Mouse (Mus musculus) midbrain, embryonic 11.5 days (tissue): ENCODE data around the gene Scgb2b12. TPM values are rescaled to one million over a fixed set of nuclear protein-coding genes. Genes with fewer than 3 reads are reported as not detected.
"Not testable (repeated sequence)": the region's sequence is repeated elsewhere in the genome, so short reads cannot be mapped to it uniquely, and the experiment has no call there.

Experiments
- ATAC-seq: fragments of 200-750 bp; cut with Nextera tagmentation; 2 replicates; pipeline ENCODE4 v1.8.0; 2017; ENCODE audit warnings: moderate TSS enrichment, moderate library complexity; ENCODE audit not compliant: low FRiP score
- DNase-seq: peaks from one replicate; pipeline ENCODE4 v3.0.0; 2015; ENCODE audit warnings: low spot score; ENCODE audit errors: missing footprints
- H3K27ac ChIP-seq: fragments of 300-500 bp; sonication (generic); 2 replicates; pipeline ENCODE4 v1.5.1; 2014; ENCODE audit warnings: low read depth, low read length
- H3K27me3 ChIP-seq: fragments of 300-500 bp; sonication (generic); 2 replicates; pipeline ENCODE4 v1.6.1; 2014; ENCODE audit warnings: mild to moderate bottlenecking, low read length, moderate library complexity, mixed read lengths; ENCODE audit not compliant: control insufficient read depth, insufficient read depth
- H3K36me3 ChIP-seq: fragments of 300-500 bp; sonication (generic); 2 replicates; pipeline ENCODE4 v1.6.1; 2014; ENCODE audit warnings: mild to moderate bottlenecking, low read length, moderate library complexity, mixed read lengths; ENCODE audit not compliant: control insufficient read depth, insufficient read depth
- H3K4me1 ChIP-seq: fragments of 300-500 bp; sonication (generic); 2 replicates; pipeline ENCODE4 v1.6.1; 2014; ENCODE audit warnings: low read length; ENCODE audit not compliant: control insufficient read depth, insufficient read depth
- H3K4me2 ChIP-seq: fragments of 300-500 bp; sonication (generic); 2 replicates; pipeline ENCODE4 v1.6.1; 2014; ENCODE audit warnings: mild to moderate bottlenecking, moderate library complexity
- H3K4me3 ChIP-seq: fragments of 300-500 bp; sonication (generic); 2 replicates; pipeline ENCODE4 v1.5.1; 2014; ENCODE audit warnings: low read depth, low read length
- H3K9ac ChIP-seq: fragments of 300-500 bp; sonication (generic); 2 replicates; pipeline ENCODE4 v1.6.1; 2014; ENCODE audit warnings: low read length
- H3K9me3 ChIP-seq: fragments of 300-500 bp; sonication (generic); 2 replicates; pipeline ENCODE4 v1.6.1; 2016; ENCODE audit warnings: low read length; ENCODE audit not compliant: control insufficient read depth
- WGBS: fragments of 180-500 bp; shearing (Covaris S2); extraction: QIAGEN DNeasy Blood & Tissue Kit; methylation state at CpG from one replicate; pipeline ENCODE4 v1.1.7; 2014; 5-methylcytosine and 5-hydroxymethylcytosine counted together
- polyA plus RNA-seq: library from polyadenylated mRNA; unstranded; fragments of >200 nt; fragmentation: Nextera tagmentation; extraction: Ambion mirVana; gene quantifications from 2 replicates; pipeline ENCODE4 v1.2.1, GENCODE M21; 2014

The Scgb2b12 gene
- not detected in 2 replicates for polyA plus RNA-seq

- not testable (repeated sequence) for H3K9me3 ChIP-seq, H3K27me3 ChIP-seq, H3K9ac ChIP-seq, H3K27ac ChIP-seq, ATAC-seq, H3K4me1 ChIP-seq, H3K4me2 ChIP-seq, DNase-seq, H3K36me3 ChIP-seq, H3K4me3 ChIP-seq
- WGBS: 93% methylated on average over 1 of the region's 1 CpGs
Measured at GRCm38 (mm10) chr7:32327145-32327544, at the start of gene Scgb2b12. Gene Scgb2b12 (minus strand): TSS chr7:32327245.

- H3K27ac ChIP-seq, H3K36me3 ChIP-seq, H3K4me2 ChIP-seq, DNase-seq, H3K4me1 ChIP-seq, H3K4me3 ChIP-seq, ATAC-seq, H3K27me3 ChIP-seq, H3K9ac ChIP-seq, H3K9me3 ChIP-seq: not testable (repeated sequence)
- WGBS: 100% methylated on average over 2 of the region's 3 CpGs
Measured at GRCm38 (mm10) chr7:32333882-32334281, 6.8 kb upstream of the Scgb2b12 start, which contains the start of gene Scgb1b12. Gene Scgb1b12 (plus strand): TSS chr7:32334182.

Other genes with a start within 250 kb of the Scgb2b12 start
- not detected in 2 replicates for gene Scgb1b10, start 226.4 kb downstream of the Scgb2b12 start, polyA plus RNA-seq
- gene Scgb2b11, start 116.1 kb downstream of the Scgb2b12 start, polyA plus RNA-seq: not detected in 2 replicates
- gene Scgb1b11, start 104.4 kb downstream of the Scgb2b12 start, polyA plus RNA-seq: not detected in 2 replicates
- gene Scgb1b12, start 6.9 kb upstream of the Scgb2b12 start, polyA plus RNA-seq: not detected in 2 replicates
- gene Scgb1b29, start 114.3 kb upstream of the Scgb2b12 start, polyA plus RNA-seq: not detected in 2 replicates